ENCODE assay signal across 11 mouse cellular contexts in the genomic region with DNA sequence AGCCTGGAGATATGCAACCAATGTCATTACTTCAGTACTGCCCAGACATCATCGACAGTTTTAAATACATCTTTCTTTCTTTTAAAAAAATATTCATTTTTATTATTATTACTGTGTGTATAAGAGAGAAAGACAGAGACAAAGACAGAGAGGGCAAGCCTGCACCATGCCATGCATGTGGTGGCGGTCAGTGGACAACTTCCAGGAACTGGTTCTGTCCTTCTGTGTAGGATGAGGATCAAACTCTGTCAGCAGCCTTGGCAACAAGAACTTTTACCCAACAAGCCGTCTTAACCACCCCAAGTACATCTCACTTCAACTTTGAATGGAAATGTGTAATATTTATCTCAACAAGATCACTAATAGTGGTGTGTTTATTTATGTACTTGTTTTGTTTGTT. TPM values are rescaled to one million over a fixed set of nuclear protein-coding genes. Genes with fewer than 3 reads are reported as not detected.
DNase-seq lines count a peak whose midpoint lies in the region; ATAC-seq and TF ChIP-seq lines count a peak whose summit lies in the region.
"Had no signal": no experiment of that assay in that cellular context is flagged by ENCODE, and none has a peak within 500 bp of the region (broad histone marks: within the 10 kb centered on the region; RNA-seq: fewer than 3 reads in every experiment).

No protein-coding gene starts in this region.

- no peak overlapping the region for H3K27ac ChIP-seq in heart, embryonic 13.5 days (replicated peaks)
- H3K27ac ChIP-seq in heart, adult 2 months: no peak overlapping the region
- no peak overlapping the region for H3K27ac ChIP-seq in limb, embryonic 12.5 days
- H3K27ac ChIP-seq in limb, embryonic 10.5 days: no peak overlapping the region
- no peak overlapping the region for H3K27ac ChIP-seq in limb, embryonic 13.5 days

- peak overlapping the region; percentile 92; the same call in 1 of the 2 replicates for H3K4me2 ChIP-seq in heart, embryonic 13.5 days
- peak overlapping the region; percentile 86; the same call in 1 of the 2 replicates for H3K4me2 ChIP-seq in limb, embryonic 12.5 days
- H3K4me2 ChIP-seq in limb, embryonic 13.5 days (replicated peaks): peak overlapping the region; percentile 84

- DNase-seq in heart, adult 2 months: no peak
- DNase-seq in limb, embryonic 10.5 days (ENCODE audit: low spot score): no peak
- peak; percentile 70 for DNase-seq in cerebellum, adult 9-10 months
- DNase-seq in urinary bladder, postnatal 14 days (ENCODE audit: low spot score): no peak
- DNase-seq in frontal cortex, postnatal 25 days (ENCODE audit: low spot score in 2 of 2): no peak
- DNase-seq: adrenal gland, postnatal 25 days had no signal

- no peak for TF ChIP-seq EP300 in heart, adult 2 months (IDR thresholded peaks at IDR 0.05; ENCODE audit: insufficient read depth, low read depth, low read length)

- H3K36me3 ChIP-seq in heart, embryonic 13.5 days: no peaks in the 10 kb centered on the region
- H3K36me3 ChIP-seq in heart, adult 2 months (ENCODE audit: control insufficient read depth, insufficient read depth, low read length): no peaks in the 10 kb centered on the region
- H3K36me3 ChIP-seq in limb, embryonic 12.5 days: no peaks in the 10 kb centered on the region
- H3K36me3 ChIP-seq in limb, embryonic 10.5 days: no peaks in the 10 kb centered on the region
- H3K36me3 ChIP-seq in limb, embryonic 13.5 days: no peaks in the 10 kb centered on the region
- H3K36me3 ChIP-seq: heart, embryonic 12.5 days had no signal

- 0 out of 2 replicates have a peak, but pooled peaks cover 2% of the 10 kb centered on the region for H3K4me1 ChIP-seq in heart, embryonic 13.5 days
- H3K4me1 ChIP-seq in heart, adult 2 months (ENCODE audit: control insufficient read depth, insufficient read depth, low read length): no peaks in the 10 kb centered on the region
- H3K4me1 ChIP-seq in limb, embryonic 12.5 days (replicated peaks): peaks cover 6% of the 10 kb centered on the region; the same call in 1 of the 2 replicates
- peaks cover 17% of the 10 kb centered on the region for H3K4me1 ChIP-seq in limb, embryonic 10.5 days
- peaks cover 6% of the 10 kb centered on the region; the same call in 1 of the 2 replicates for H3K4me1 ChIP-seq in limb, embryonic 13.5 days

- no peaks in the 10 kb centered on the region for H3K79me2 ChIP-seq in heart, adult 2 months (replicated peaks; ENCODE audit: control insufficient read depth, insufficient read depth, low read length)

- intact Hi-C loops in heart, adult 2 months (cut with DNase I): no loop called here

- no peak for TF ChIP-seq CTCF in heart, adult 2 months (IDR thresholded peaks at IDR 0.05)

- peaks cover 3% of the 10 kb centered on the region; the same call in 1 of the 2 replicates for H3K27me3 ChIP-seq in heart, embryonic 13.5 days (replicated peaks)
- H3K27me3 ChIP-seq in heart, adult 2 months (ENCODE audit: control insufficient read depth, insufficient read depth, low read length): peaks cover 4% of the 10 kb centered on the region; the same call in 1 of the 2 replicates
- H3K27me3 ChIP-seq in limb, embryonic 12.5 days: peaks cover 6% of the 10 kb centered on the region; the same call in 1 of the 2 replicates
- H3K27me3 ChIP-seq in limb, embryonic 10.5 days (ENCODE audit: low read depth, poor library complexity, severe bottlenecking): peaks cover 8% of the 10 kb centered on the region; the same call in 1 of the 2 replicates
- no peaks in the 10 kb centered on the region for H3K27me3 ChIP-seq in limb, embryonic 13.5 days
- H3K27me3 ChIP-seq: heart, embryonic 12.5 days had no signal

- no peak for TF ChIP-seq POLR2A in heart, adult 2 months (IDR thresholded peaks at IDR 0.05; ENCODE audit: insufficient read depth, low read depth, low read length)

- WGBS in heart, embryonic 13.5 days: 76% methylated on average over 3 of the region's 3 CpGs
- WGBS in heart, adult 2 months: 84% methylated on average over 3 of the region's 3 CpGs
- 77% methylated on average over 3 of the region's 3 CpGs for WGBS in limb, embryonic 12.5 days
- 86% methylated on average over 3 of the region's 3 CpGs for WGBS in limb, embryonic 10.5 days
- 77% methylated on average over 3 of the region's 3 CpGs for WGBS in limb, embryonic 13.5 days

- H3K9me3 ChIP-seq in heart, embryonic 13.5 days: no peaks in the 10 kb centered on the region
- no peaks in the 10 kb centered on the region for H3K9me3 ChIP-seq in limb, embryonic 12.5 days
- H3K9me3 ChIP-seq in limb, embryonic 10.5 days (replicated peaks): no peaks in the 10 kb centered on the region
- no peaks in the 10 kb centered on the region for H3K9me3 ChIP-seq in limb, embryonic 13.5 days
- H3K9me3 ChIP-seq: heart, embryonic 12.5 days had no signal

- H3K4me3 ChIP-seq in heart, embryonic 13.5 days: peak overlapping the region; percentile 62; the same call in 1 of the 2 replicates
- H3K4me3 ChIP-seq in heart, adult 2 months: no peak overlapping the region
- H3K4me3 ChIP-seq in limb, embryonic 12.5 days (replicated peaks): no peak overlapping the region
- H3K4me3 ChIP-seq in limb, embryonic 10.5 days: no peak overlapping the region
- no peak overlapping the region for H3K4me3 ChIP-seq in limb, embryonic 13.5 days

- ATAC-seq in heart, embryonic 13.5 days (ENCODE audit: extremely low read depth, insufficient number of reproducible peaks, low FRiP score, low TSS enrichment): no peak
- no peak for ATAC-seq in limb, embryonic 12.5 days (ENCODE audit: insufficient number of reproducible peaks, insufficient read depth, low FRiP score, low TSS enrichment, low read depth)
- ATAC-seq in limb, embryonic 13.5 days (ENCODE audit: low FRiP score, low read depth): no peak

- H3K9ac ChIP-seq in heart, embryonic 13.5 days: no peak overlapping the region
- H3K9ac ChIP-seq in heart, adult 2 months (ENCODE audit: low read depth, low read length): no peak overlapping the region
- H3K9ac ChIP-seq in limb, embryonic 12.5 days (replicated peaks): no peak overlapping the region
- H3K9ac ChIP-seq in limb, embryonic 13.5 days: no peak overlapping the region
- H3K9ac ChIP-seq: heart, embryonic 12.5 days had no signal

RNA-seq across cellular contexts. Expression of a gene that starts 40.5 kb away (rescaled TPM):
- polyA plus RNA-seq in heart, embryonic 13.5 days (2015; fragmentation: Nextera tagmentation; extraction: Ambion mirVana): 0.23 and 0.51 TPM in 2 replicates
- total RNA-seq in heart, adult 2 months (2021): under 1 TPM; 0.18 to 0.37 TPM
- 0.06 and 0.14 TPM in 2 replicates for polyA plus RNA-seq in heart, adult 2 months (2012; rRNA removed)
- 1.4 TPM in 2 replicates for polyA plus RNA-seq in limb, embryonic 12.5 days (2016; fragmentation: Nextera tagmentation; extraction: Ambion mirVana)
- 0.83 and 1.2 TPM in 2 replicates for polyA plus RNA-seq in limb, embryonic 10.5 days (2016; fragmentation: Nextera tagmentation; extraction: Ambion mirVana)
- 0.97 and 1.2 TPM in 2 replicates for polyA plus RNA-seq in limb, embryonic 13.5 days (2015; fragmentation: Nextera tagmentation; extraction: Ambion mirVana)
- polyA plus RNA-seq: C2C12 had no signal

RNA-seq across cellular contexts. Expression of a gene that starts 41.8 kb away (rescaled TPM):
- 21.0 and 21.6 TPM in 2 replicates for polyA plus RNA-seq in heart, embryonic 13.5 days (2015; fragmentation: Nextera tagmentation; extraction: Ambion mirVana)
- total RNA-seq in heart, adult 2 months (2021): 1 to 10 TPM; 6.6 to 8.4 TPM
- 3.7 and 5.4 TPM in 2 replicates for polyA plus RNA-seq in heart, adult 2 months (2012; rRNA removed)
- polyA plus RNA-seq in limb, embryonic 12.5 days (2016; fragmentation: Nextera tagmentation; extraction: Ambion mirVana): 15.9 TPM in 2 replicates
- polyA plus RNA-seq in limb, embryonic 10.5 days (2016; fragmentation: Nextera tagmentation; extraction: Ambion mirVana): 9.3 and 10.3 TPM in 2 replicates
- polyA plus RNA-seq in limb, embryonic 13.5 days (2015; fragmentation: Nextera tagmentation; extraction: Ambion mirVana): 19.6 and 23.7 TPM in 2 replicates
